Mouse (Mus musculus) stomach, embryonic 16.5 days (tissue): ENCODE results near the gene 4930519G04Rik. TPM values are rescaled to one million over a fixed set of nuclear protein-coding genes. Genes with fewer than 3 reads are reported as not detected.
"Not testable (repeated sequence)": the region's sequence is repeated elsewhere in the genome, so short reads cannot be mapped to it uniquely, and the experiment has no call there.

Experiments used
- ATAC-seq: fragments of 200-750 bp; cut with Nextera tagmentation; 2 replicates; pipeline ENCODE4 v1.8.0; 2017; ENCODE audit warnings: moderate number of reproducible peaks, moderate TSS enrichment; ENCODE audit not compliant: insufficient read depth, low FRiP score
- H3K27ac ChIP-seq: fragments of 300-500 bp; sonication (generic); 2 replicates; pipeline ENCODE4 v1.5.1; 2014; ENCODE audit warnings: low read length
- H3K27me3 ChIP-seq: fragments of 300-500 bp; sonication (generic); 2 replicates; pipeline ENCODE4 v1.6.1; 2014; ENCODE audit warnings: low read length, control low read depth, mixed read lengths; ENCODE audit not compliant: control insufficient read depth, insufficient read depth
- H3K36me3 ChIP-seq: fragments of 300-500 bp; sonication (generic); 2 replicates; pipeline ENCODE4 v1.6.1; 2014; ENCODE audit warnings: low read length; ENCODE audit not compliant: control insufficient read depth, insufficient read depth
- H3K4me1 ChIP-seq: fragments of 300-500 bp; sonication (generic); 2 replicates; pipeline ENCODE4 v1.6.1; 2014; ENCODE audit warnings: low read length, control low read depth, mixed read lengths; ENCODE audit not compliant: control insufficient read depth, insufficient read depth
- H3K4me2 ChIP-seq: fragments of 300-500 bp; sonication (generic); 2 replicates; pipeline ENCODE4 v1.6.1; 2014; ENCODE audit warnings: low read depth, low read length, mixed read lengths
- H3K4me3 ChIP-seq: fragments of 300-500 bp; sonication (generic); replicated peaks from 2 replicates; pipeline ENCODE4 v1.5.1; 2014; ENCODE audit warnings: mild to moderate bottlenecking, low read length
- H3K9ac ChIP-seq: fragments of 300-500 bp; sonication (generic); 2 replicates; pipeline ENCODE4 v1.6.1; 2014; ENCODE audit warnings: low read length
- H3K9me3 ChIP-seq: fragments of 300-500 bp; sonication (generic); replicated peaks from 2 replicates; pipeline ENCODE4 v1.6.1; 2016; ENCODE audit warnings: low read length, control low read depth; ENCODE audit not compliant: control insufficient read depth
- WGBS: fragments of 180-500 bp; shearing (Covaris S2); extraction: QIAGEN DNeasy Blood & Tissue Kit; methylation state at CpG from one replicate; pipeline ENCODE4 v1.1.7; 2014; 5-methylcytosine and 5-hydroxymethylcytosine counted together
- polyA plus RNA-seq: library from polyadenylated mRNA; unstranded; fragments of >200 nt; fragmentation: Nextera tagmentation; extraction: Ambion mirVana; gene quantifications from 2 replicates; pipeline ENCODE4 v1.2.1, GENCODE M21; 2015

Gene 4930519G04Rik
- polyA plus RNA-seq, 1 experiment from 2014 or later = not detected

DNA sequence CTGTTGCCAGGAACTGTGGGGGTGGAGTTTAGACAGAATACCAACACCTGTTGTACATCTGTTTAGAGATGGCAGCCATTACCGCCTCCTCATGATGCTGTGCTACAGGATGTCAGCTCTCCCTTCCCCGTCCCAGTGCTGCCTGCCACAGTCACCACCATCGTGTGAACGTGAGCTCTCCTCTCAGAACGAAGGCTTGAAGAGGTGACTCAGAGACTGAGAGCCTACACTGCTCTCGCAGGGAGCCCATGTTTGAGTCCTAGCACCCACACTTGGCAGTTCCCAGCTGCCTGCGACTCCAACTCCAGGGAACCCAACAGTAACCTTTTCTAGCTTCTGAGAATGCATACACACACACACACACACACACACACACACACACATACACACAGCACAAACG lies 61.4 kb downstream of the 4930519G04Rik start:
- no peak overlapping the region for H3K4me3 ChIP-seq
- H3K9me3 ChIP-seq = no peaks in the 10 kb centered on the region
- ATAC-seq = no peak
- no peaks in the 10 kb centered on the region for H3K4me1 ChIP-seq
- no peak overlapping the region for H3K9ac ChIP-seq
- H3K27ac ChIP-seq = no peak overlapping the region
- no peaks in the 10 kb centered on the region for H3K36me3 ChIP-seq
- H3K4me2 ChIP-seq = no peak overlapping the region
- no peaks in the 10 kb centered on the region for H3K27me3 ChIP-seq
- 63% methylated on average over 8 of the region's 8 CpGs for WGBS

DNA sequence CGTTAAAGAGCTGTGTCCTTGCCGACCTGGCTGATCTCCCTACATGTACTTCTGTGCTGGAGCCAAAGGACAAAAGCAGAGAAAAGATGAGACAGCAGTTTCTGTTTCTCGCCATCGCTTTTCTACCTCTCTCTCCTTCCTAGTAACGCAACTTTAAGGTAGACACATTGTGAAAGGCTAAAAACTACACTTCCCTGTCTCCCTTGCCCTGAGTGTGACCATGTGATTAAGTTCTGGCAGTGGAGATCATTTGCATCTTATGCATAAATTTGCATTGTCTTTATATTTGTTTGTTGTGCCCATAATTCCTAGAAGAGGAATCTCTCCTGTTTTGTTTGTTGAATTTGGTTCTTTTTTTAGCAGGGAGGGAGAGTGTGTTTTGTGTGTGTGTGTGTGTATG lies 62.4 kb downstream of the 4930519G04Rik start:
- Histone ChIP-seq H3K4me1 (no peaks in the 10 kb centered on the region), H3K27ac (no peak overlapping the region), H3K4me3 (no peak overlapping the region), H3K4me2 (no peak overlapping the region), H3K27me3 (no peaks in the 10 kb centered on the region), H3K9ac (no peak overlapping the region), H3K9me3 (no peaks in the 10 kb centered on the region), H3K36me3 (no peaks in the 10 kb centered on the region)
- ATAC-seq = no peak
- 75% methylated on average over 5 of the region's 5 CpGs for WGBS

DNA sequence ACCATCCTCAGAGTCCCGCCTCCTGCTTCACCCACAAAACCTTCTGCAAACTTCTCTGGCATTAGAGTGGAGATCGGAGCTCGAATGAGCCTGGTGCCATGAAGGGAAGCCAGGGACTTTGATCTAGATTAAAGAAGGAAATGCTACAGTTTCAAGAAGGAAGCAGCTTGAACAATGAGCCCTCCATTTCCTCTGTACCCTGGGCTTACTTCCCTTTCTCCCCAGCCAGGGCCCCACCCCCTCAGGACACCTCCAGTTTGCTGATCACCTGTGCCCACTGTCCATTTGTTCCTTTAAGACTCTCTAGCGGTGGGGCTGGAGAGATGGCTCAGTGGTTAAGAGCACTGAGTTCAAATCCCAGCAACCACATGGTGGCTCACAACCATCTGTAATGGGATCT lies 63.3 kb downstream of the 4930519G04Rik start:
- Histone ChIP-seq H3K4me1 (no peaks in the 10 kb centered on the region), H3K4me3 (no peak overlapping the region), H3K36me3 (no peaks in the 10 kb centered on the region), H3K9ac (no peak overlapping the region), H3K27ac (no peak overlapping the region), H3K27me3 (no peaks in the 10 kb centered on the region), H3K4me2 (no peak overlapping the region), H3K9me3 (no peaks in the 10 kb centered on the region)
- no peak for ATAC-seq
- WGBS = 84% methylated on average over 4 of the region's 4 CpGs

DNA sequence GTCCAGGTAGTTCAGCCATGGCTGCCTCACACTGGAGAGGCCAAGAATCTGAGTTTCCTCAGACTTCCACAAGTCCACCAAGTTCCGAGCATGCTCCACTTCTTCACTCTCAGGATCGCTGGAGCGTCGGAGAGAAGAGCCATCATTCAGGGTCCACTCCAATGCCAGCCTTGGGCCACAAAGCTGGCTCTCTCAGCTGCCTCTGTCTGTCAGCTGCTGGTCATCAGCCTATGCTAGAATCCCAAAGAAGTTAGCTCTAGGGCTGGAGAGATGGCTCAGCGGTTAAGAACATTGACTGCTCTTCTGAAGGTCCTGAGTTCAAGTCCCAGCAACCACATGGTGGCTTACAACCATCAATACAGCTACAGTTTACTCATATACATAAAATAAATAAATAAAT lies 63.9 kb downstream of the 4930519G04Rik start:
- H3K9ac ChIP-seq, H3K4me2 ChIP-seq, H3K27ac ChIP-seq, H3K36me3 ChIP-seq, H3K4me1 ChIP-seq, H3K4me3 ChIP-seq, H3K9me3 ChIP-seq, ATAC-seq, H3K27me3 ChIP-seq: not testable (repeated sequence)
- 92% methylated on average over 5 of the region's 5 CpGs for WGBS

DNA sequence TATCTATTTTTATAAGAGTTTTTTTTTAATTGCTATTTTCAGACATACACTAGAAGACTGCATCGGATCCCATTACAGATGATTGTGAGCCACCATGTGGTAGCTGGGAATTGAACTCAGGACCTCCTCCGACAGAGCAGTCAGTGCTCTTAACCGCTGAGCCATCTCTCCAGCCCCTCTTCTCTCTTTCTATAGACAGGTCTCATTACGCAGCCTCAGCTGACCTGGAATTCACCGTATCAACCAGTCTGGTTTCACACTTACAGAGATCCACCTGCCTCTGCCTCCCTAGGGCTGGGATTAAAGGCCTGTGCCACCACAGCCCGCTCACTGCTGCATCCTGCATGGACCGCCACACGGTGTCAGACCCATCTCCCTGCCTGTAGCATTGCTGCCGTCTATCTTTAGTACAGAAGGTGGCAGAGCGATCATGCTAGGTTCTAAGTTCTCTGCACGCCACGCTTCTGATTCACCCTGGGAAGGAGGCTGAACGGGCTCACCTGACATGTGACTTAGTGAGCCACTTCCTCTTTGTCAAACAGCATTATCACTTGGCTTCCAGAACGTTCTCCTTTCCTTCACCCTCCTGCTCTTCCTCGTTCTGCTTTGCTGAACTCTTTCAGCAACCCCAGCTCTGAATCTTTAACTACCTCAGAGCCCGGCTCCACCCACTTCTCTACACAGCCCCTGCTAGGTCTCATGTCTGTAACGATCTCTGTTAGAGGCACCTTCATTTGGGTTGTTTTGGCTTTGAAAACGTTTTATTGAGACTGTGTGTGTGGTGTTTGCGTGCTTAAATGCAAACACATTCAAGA lies 68.3 kb downstream of the 4930519G04Rik start:
- no peak overlapping the region for H3K9ac ChIP-seq
- no peaks in the 10 kb centered on the region for H3K27me3 ChIP-seq
- ATAC-seq = peak; percentile 23; the same call in 1 of the 2 replicates
- H3K9me3 ChIP-seq = no peaks in the 10 kb centered on the region
- H3K27ac ChIP-seq = peak overlapping the region; percentile 8; the same call in 1 of the 2 replicates
- no peak overlapping the region for H3K4me2 ChIP-seq
- H3K4me1 ChIP-seq = 0 out of 2 replicates have a peak, but pooled peaks cover 4% of the 10 kb centered on the region
- 68% methylated on average over 19 of the region's 19 CpGs for WGBS
- no peak overlapping the region for H3K4me3 ChIP-seq
- H3K36me3 ChIP-seq = no peaks in the 10 kb centered on the region

DNA sequence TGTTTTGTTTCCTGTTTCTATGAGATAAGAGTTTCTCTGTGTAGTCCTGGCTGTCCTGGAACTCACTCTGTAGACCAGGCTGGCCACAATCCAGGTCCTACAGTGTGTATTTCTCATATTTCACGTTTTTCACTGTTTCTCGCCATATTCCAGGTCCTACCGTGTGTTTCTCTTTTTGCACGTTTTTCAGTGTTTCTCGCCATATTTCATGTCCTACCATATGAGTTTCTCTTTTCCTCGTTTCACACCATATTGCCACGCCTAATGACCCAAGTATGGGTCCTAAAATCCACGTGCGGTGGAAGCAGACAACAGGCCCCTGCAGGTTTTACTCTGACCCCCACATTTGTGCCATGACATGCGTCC lies 68.9 kb downstream of the 4930519G04Rik start:
- no peaks in the 10 kb centered on the region for H3K9me3 ChIP-seq
- ATAC-seq = peak; percentile 59; the same call in 1 of the 2 replicates
- no peaks in the 10 kb centered on the region for H3K36me3 ChIP-seq
- no peak overlapping the region for H3K4me3 ChIP-seq
- H3K4me1 ChIP-seq = 0 out of 2 replicates have a peak, but pooled peaks cover 4% of the 10 kb centered on the region
- H3K27me3 ChIP-seq = no peaks in the 10 kb centered on the region
- H3K4me2 ChIP-seq = no peak overlapping the region
- peak overlapping the region; percentile 8; the same call in 1 of the 2 replicates for H3K27ac ChIP-seq
- WGBS = 59% methylated on average over 10 of the region's 10 CpGs
- H3K9ac ChIP-seq = no peak overlapping the region

DNA sequence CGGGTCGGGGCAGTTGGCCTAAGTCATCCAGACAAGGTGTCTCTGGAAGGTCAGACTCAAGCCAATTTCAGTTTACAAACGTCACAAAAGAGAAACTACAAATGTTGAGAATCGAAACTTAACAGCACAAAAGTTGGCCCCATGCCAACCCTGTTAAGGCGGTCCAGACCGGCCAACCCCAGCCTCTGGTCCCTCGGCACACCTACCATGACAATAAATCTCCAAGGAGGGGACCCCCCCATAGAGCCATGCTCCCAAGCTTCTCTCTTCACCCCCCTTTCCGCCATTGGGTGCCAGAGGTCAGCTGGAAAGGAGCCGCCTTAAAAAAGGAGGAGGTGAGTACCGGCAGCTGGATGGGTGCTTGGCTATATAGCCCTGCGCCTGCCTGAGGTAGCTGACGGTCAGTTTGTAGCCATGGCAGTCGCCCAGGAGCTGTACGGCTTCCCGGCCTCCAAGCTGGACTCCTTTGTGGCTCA lies 69.6 kb downstream of the 4930519G04Rik start, which contains the start of gene Oasl1:
Oasl1 (plus strand) TSS at position 243 of the 476 bp plus-strand sequence.
- H3K4me3 ChIP-seq = peak within 1 kb of the TSS; percentile 42
- peak within 1 kb of the TSS; percentile 8; the same call in 1 of the 2 replicates for H3K27ac ChIP-seq
- H3K9me3 ChIP-seq = no peaks in the 10 kb centered on the region
- H3K27me3 ChIP-seq = no peaks in the 10 kb centered on the region
- H3K9ac ChIP-seq = peak within 1 kb of the TSS; percentile 60
- H3K4me2 ChIP-seq = peak within 1 kb of the TSS; percentile 57
- no peaks in the 10 kb centered on the region for H3K36me3 ChIP-seq
- 0 out of 2 replicates have a peak, but pooled peaks cover 4% of the 10 kb centered on the region for H3K4me1 ChIP-seq
- 0 out of 2 replicates have a peak, but pooled peaks have one; percentile 54 for ATAC-seq
- WGBS = 14% methylated on average over 15 of the region's 15 CpGs

DNA sequence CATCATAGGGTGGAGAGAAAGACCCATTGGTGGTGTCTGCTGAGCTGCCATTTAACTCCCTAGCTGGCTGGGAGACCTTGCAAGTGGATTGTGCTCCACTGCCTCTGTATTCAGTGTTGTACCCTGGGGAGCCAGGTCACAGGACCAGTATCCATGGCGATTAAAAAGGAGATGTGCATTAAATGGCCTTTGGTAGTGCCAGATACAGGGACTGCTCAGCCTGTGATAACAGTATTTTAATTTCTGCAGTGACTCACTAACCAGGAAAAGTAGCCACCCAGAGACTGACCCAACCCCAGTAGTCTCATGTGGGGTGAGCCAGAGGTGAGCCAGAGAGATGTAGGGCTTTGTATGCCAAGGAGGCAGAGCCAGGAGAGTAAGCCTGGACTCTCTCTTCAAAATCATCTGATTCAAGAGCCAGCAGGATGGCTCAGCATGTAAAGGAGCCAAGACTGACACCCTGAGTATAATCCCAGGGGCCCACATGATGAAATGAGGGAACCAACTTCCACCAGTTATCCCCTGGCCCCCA lies 72.8 kb downstream of the 4930519G04Rik start:
- no peaks in the 10 kb centered on the region for H3K27me3 ChIP-seq
- WGBS = 72% methylated on average over 1 of the region's 1 CpGs
- no peak overlapping the region for H3K4me2 ChIP-seq
- no peak overlapping the region for H3K27ac ChIP-seq
- no peaks in the 10 kb centered on the region for H3K9me3 ChIP-seq
- no peak for ATAC-seq
- H3K4me1 ChIP-seq = 0 out of 2 replicates have a peak, but pooled peaks cover 4% of the 10 kb centered on the region
- no peaks in the 10 kb centered on the region for H3K36me3 ChIP-seq
- H3K9ac ChIP-seq = no peak overlapping the region
- H3K4me3 ChIP-seq = no peak overlapping the region

DNA sequence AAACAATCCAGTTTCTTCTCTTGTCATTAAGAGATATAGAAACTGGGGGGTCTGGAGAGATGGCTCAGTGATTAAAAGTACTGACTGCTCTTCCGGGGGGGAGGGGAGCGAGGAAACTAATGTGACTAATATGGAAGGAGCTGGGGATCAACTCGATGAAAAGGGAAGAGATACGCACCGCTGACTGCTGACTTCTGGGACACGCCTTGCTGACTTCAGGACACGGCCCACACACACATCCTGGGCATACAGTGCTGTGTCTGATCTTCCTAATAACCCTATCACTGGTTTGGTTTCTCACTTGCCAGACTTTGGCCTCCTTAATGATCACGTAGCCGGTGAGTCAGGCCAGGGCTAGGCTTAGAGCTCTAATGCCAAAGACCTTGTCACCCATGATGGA lies 73.3 kb downstream of the 4930519G04Rik start:
- no peak overlapping the region for H3K27ac ChIP-seq
- WGBS = 85% methylated on average over 9 of the region's 9 CpGs
- ATAC-seq = no peak
- 0 out of 2 replicates have a peak, but pooled peaks cover 4% of the 10 kb centered on the region for H3K4me1 ChIP-seq
- no peak overlapping the region for H3K9ac ChIP-seq
- no peak overlapping the region for H3K4me3 ChIP-seq
- H3K9me3 ChIP-seq = no peaks in the 10 kb centered on the region
- H3K36me3 ChIP-seq = no peaks in the 10 kb centered on the region
- no peak overlapping the region for H3K4me2 ChIP-seq
- H3K27me3 ChIP-seq = no peaks in the 10 kb centered on the region
